Mouse (Mus musculus): ENCODE measurements around the gene Mfsd2a.
A peak's percentile ranks its signal among the peaks of the same experiment; 100 is the strongest.

Mfsd2a gene

GRCm38 (mm10) chr4:122935466-122936099 is 25.4 kb downstream of the Mfsd2a start:
- no peak for ATAC-seq (ENCODE audit: low TSS enrichment)

- no peak for ATAC-seq (ENCODE audit: low TSS enrichment)
Observed at GRCm38 (mm10) chr4:122933857-122934256, 27.1 kb downstream of the Mfsd2a start.

GRCm38 (mm10) chr4:122933051-122933591 is 27.9 kb downstream of the Mfsd2a start:
- ATAC-seq (ENCODE audit: low TSS enrichment) = no peak

- ATAC-seq (ENCODE audit: low TSS enrichment) = no peak
Observed at GRCm38 (mm10) chr4:122932239-122932978, 28.6 kb downstream of the Mfsd2a start.

GRCm38 (mm10) chr4:122930939-122931590 is 29.9 kb downstream of the Mfsd2a start:
- no peak for ATAC-seq (ENCODE audit: low TSS enrichment)

GRCm38 (mm10) chr4:122923392-122924344 is 37.3 kb downstream of the Mfsd2a start:
- ATAC-seq (ENCODE audit: low TSS enrichment) = no peak

- no peak for ATAC-seq (ENCODE audit: low TSS enrichment)
Observed at GRCm38 (mm10) chr4:122922841-122923240, 38.1 kb downstream of the Mfsd2a start.

- no peak for ATAC-seq (ENCODE audit: low TSS enrichment)
Observed at GRCm38 (mm10) chr4:122915985-122916384, 45.0 kb downstream of the Mfsd2a start.

- no peak for ATAC-seq (ENCODE audit: low TSS enrichment)
Observed at GRCm38 (mm10) chr4:122914186-122914585, 46.8 kb downstream of the Mfsd2a start.

GRCm38 (mm10) chr4:122912613-122913012 is 48.4 kb downstream of the Mfsd2a start:
- ATAC-seq (ENCODE audit: low TSS enrichment) = no peak

- ATAC-seq (ENCODE audit: low TSS enrichment) = no peak
Observed at GRCm38 (mm10) chr4:122910577-122910976, 50.4 kb downstream of the Mfsd2a start.

- peak; percentile 86 for ATAC-seq (ENCODE audit: low TSS enrichment)
Observed at GRCm38 (mm10) chr4:122909572-122910189, 51.3 kb downstream of the Mfsd2a start.

GRCm38 (mm10) chr4:122905359-122905758 is 55.6 kb downstream of the Mfsd2a start:
- ATAC-seq (ENCODE audit: low TSS enrichment) = no peak

GRCm38 (mm10) chr4:122903709-122904108 is 57.3 kb downstream of the Mfsd2a start:
- ATAC-seq (ENCODE audit: low TSS enrichment) = no peak

GRCm38 (mm10) chr4:122902156-122902555 is 58.8 kb downstream of the Mfsd2a start:
- ATAC-seq (ENCODE audit: low TSS enrichment) = no peak

- ATAC-seq (ENCODE audit: low TSS enrichment) = peak; percentile 82
Observed at GRCm38 (mm10) chr4:122898313-122898712, 62.7 kb downstream of the Mfsd2a start.

- ATAC-seq (ENCODE audit: low TSS enrichment) = no peak
Observed at GRCm38 (mm10) chr4:122897750-122898149, 63.2 kb downstream of the Mfsd2a start.

All from frontal cortex, adult (tissue).